Mouse (Mus musculus): ENCODE measurements around the gene Amotl1.

The Amotl1 gene

DNA sequence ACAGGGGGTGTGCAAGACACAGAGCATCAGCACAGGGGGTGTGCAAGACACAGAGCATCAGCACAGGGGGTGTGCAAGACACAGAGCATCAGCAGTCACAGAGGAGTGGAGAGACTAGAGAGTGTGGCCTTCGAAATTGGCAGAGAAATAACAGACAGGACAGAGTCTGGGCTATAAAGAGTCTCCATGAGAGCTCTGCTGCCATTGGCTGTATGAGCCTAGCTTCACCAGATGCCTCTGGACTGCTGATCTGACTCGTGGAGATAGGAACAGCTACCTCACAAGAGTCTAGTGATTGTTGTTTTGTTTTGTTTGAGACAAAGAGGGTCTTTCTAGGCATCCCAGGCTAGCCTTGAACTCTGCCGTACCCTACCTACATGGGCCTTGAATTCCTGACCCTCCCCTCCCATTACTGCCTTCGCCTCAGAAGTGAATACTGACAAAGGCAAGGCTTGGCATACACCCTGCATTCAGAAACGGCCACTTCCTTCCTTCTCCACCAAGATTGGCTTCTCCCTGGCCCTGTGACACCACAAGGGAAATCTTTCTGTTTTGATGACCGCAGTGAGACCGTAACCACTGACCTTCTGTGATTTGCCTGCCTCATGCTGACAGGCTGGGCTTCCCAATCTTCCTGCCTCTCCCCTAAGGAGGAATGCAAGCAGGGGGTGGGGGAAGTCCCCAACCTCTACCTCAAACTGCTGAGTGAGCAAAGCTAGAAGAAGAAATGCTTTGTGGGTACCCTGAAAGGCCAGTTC lies 3.4 kb downstream of the Amotl1 start:
- DNase-seq (ENCODE audit: low spot score), result no peak

GRCm38 (mm10) chr9:14636244-14636643 lies 8.6 kb downstream of the Amotl1 start:
- no peak for DNase-seq (ENCODE audit: low spot score)

DNA sequence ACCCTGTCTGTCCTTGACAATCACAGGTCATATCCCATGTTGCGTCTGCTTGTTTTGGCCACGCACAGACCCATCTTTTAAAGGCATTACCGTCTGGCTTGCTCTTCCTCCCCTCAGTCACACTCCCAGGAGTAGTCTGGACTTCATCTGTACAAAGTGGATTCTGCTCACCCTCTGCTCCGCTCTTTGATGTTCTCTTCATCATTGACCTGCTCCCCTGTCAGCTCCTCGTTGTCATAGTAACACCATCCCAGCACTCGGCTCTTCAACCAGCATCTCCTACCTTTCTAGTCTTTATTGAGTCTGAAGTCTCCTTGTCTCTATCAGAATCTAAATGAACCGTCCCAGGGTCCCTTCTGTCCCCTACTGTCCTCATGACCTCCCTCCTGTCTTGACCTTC lies 9.3 kb downstream of the Amotl1 start:
- no peak for DNase-seq (ENCODE audit: low spot score)

DNA sequence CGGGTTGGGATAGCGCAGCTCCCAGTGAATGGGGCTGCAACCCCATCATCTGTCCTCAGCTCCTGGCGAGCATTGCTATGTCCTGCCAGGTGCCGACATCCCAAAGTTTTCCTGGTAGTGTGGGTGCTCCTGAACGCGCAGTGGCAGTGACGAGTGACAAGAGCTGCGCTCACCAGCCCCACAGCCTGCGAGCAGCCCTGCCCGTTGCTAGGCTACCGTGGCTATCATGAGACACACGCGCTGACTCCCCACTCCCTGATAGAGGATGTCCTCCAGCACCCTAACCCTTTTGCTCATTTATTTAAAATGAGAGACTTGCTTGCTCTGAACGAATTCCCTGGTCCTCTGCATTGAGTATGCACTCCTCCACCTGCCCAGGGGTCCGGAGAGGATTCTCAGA lies 10.7 kb downstream of the Amotl1 start:
- DNase-seq (ENCODE audit: low spot score), result no peak

DNA sequence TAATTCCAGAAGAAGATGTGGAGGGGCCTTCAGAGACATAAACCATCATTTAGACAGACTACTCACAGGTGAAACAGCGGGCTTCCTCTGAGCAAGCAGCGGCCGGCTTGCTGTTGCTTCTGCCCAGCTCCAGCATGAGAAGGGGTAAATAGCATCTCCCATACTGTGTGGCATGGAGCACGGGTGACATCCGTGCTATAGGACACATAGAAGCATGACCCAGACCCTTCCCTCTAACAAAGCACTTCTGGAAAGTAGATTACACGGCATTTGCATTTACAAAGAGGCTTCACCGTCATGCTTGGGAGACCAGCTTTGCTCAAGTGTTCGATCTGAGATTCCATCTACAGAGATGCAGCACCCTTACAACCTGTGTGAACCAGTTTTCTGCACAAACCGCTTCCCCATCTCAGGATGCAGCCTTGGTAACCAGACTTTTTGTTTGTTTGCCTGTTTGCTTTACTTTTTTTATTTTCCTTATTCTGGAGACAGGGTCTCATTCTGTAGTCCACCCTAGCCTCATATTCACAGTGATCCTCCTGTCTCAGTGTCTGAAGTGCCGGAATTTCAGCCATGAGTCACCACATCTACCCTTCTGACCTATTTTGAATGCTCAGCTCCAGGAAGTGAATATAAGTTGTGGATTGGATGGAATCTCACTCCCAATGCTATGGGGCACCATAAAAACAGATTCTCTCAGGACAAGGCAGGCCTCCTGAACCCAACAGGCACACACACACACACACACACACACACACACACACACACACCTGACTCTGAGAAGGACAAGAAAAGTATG lies 12.3 kb downstream of the Amotl1 start:
- DNase-seq (ENCODE audit: low spot score), result no peak

GRCm38 (mm10) chr9:14631729-14632128 lies 13.1 kb downstream of the Amotl1 start:
- DNase-seq (ENCODE audit: low spot score), result no peak

- DNase-seq (ENCODE audit: low spot score), result no peak
These were observed 17.3 kb downstream of the Amotl1 start for GRCm38 (mm10) chr9:14627525-14627924.

DNA sequence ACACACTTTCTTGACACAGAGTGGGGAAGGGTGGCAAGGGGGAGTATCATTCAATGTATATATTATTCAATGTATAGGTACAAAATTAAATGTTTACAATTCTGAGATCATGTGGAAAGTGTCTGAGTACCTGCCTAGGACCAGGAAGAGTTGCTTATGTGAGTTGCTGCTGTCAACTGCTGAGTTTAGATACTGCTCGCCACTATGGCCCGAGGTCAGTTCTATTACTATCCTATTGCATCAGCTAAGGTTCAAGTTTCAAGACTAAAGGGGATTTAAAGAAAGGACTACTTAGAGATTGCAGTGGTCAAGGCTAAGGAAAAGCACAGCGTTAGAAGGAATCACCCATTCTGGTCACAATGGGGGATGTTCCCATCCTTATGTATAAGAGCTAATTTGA lies 18.9 kb downstream of the Amotl1 start:
- no peak for DNase-seq (ENCODE audit: low spot score)

GRCm38 (mm10) chr9:14625024-14625423 lies 19.8 kb downstream of the Amotl1 start:
- no peak for DNase-seq (ENCODE audit: low spot score)

DNA sequence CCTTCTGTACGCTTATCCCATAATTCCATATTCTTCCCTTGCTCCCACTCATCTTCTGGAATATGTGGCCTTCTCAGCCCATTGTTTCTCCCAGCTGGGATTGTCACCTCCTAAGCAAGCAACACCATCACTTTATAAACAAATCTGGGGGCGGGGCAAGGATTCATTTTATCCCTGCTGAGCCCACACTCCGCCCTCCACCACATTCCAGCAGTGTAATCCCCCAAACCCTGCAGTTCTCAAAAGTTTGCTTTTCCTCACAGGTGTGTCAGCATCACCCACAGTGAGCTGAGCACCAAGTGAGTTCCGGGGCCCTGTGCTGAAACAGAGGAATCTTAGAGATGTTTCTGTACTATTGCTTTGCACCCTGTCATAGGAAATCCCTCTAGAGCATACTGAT lies 20.9 kb downstream of the Amotl1 start:
- DNase-seq (ENCODE audit: low spot score), result no peak

DNA sequence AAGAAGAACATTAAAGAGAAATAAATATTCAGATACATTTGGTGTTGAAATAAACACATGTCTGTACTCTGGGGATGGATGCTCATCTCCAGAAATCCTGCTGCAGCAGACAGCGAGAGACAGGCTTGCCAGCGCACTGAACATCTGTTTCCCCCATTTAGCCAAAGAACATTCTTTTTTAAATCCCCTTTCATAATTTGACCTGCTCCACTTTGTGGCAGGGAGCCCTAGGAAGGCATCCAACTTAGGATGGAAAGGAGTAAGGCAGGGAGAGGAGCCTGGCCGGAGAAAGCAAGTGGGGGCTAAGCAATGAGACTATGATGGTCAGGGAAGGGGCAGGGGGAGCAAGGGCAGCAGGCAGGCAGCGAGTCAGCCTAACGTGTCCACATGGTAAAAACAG lies 21.6 kb downstream of the Amotl1 start:
- DNase-seq (ENCODE audit: low spot score), result no peak

DNA sequence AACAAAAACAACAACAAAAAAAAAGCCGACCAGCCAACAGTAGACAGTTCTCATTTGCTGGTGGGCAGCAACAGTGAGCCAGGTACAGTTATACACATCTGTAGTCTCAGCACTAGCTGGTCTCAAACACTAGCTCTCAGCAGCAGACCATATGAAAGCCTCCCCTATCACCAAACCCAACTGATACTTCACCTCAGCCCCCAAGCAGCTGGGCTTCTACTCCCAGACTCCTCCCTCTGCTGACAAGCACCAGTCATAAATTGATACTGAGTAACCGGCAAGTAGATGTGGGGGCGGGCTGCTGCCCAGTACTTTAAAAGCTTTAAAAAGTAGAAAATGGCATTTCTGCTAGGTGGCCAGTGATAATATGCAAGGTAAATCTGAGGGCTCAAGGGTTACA lies 22.0 kb downstream of the Amotl1 start:
- no peak for DNase-seq (ENCODE audit: low spot score)

DNA sequence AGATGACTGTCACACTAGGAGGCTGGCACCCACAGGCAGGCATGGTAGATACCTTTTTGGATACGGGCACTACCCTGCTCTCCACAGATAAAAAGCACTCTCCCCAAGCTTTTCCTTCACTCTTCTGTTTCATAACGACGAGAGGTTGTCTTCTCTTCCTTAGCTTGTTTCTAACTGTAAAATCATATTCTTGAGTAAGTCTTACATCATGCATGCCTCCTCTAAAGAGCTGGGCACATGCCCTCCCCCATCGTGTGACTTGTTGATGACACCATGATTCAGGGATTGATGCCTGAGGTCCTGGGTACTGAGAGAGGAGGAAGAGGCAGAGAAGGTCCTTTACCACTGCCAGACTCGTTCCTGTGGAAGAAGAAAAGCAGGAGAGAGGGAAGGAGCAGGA lies 24.7 kb downstream of the Amotl1 start:
- no peak for DNase-seq (ENCODE audit: low spot score)

DNA sequence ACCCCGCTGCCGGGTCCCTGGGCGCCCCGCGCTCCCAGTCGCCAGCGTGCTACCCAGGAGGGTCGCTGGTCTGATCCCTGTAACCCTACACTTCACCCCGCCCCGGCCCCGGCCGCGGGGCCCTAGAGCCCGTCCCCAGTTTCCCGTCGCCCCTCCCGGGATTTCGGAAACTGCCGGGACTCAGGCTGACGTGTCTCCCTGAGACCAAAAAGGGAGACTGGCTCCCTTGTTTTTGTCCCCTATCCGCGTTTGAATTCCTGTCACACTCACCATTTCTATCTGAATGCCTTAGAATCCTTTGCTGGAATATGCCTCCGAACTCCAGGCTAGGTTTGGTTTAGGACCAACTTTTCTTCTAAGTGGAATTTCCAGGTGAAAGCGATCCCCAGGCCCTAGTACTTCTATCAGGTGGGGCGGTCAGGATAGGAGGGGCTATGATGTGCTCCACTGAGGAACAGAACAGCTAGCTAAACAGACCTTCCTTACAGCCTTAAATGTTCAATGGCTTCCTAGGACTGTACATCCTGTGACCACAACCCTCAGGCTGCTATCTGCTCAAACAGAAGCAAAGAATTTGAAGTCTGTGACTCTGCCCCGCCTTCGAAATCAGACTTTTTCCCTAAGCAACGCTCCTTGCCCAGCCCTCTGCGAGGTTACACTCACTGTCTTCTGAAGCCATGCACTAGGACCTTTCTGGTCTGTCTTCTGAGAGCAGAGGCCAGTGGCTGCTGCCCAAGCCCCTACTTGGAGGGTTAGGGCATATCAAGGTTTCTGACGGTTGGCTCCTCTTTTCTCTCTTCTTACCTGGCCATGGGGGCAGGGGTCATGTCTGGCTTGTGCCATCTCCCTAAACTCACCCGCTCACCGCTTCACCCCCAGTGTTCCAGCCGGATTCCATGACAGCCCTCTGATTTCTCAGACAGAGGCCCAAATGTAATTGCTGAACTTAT lies 29.6 kb downstream of the Amotl1 start:
- DNase-seq (ENCODE audit: low spot score), result no peak

DNA sequence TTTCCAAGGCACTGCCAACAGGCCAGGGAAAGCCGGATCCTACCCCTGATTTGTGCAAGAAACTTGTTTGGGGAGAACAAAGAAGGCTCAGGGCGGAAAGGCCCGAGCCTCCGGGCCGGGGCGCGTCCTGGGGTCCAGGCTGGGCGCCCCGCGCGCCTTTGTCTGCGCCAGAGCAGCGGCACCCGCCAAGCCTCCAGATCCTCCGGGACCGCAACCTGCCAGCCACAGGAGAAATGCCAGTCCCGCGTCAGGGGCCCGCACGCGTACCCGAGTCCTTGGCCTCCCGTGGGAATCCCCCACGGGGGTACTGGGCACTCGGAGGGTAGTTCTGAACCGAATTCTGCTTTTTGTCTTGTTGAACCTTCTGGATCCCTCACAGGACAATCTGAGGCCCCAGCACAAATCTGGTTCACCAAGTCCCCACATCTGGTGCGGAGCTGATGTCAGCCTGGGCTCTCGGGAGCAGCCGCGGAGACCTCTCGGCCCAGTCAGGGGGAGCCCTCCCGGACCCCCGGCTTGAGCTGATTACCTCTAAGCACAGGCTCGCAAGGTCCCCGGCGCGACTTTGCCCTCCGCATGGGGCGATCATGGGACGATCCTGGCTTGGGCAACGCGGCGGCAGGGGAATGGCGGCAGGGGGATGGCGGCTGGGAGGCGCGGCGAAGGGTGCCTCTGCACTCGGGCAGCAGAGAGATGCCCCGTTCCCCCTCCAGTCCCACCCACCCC lies 30.5 kb downstream of the Amotl1 start:
- DNase-seq (ENCODE audit: low spot score), result peak; percentile 55

DNA sequence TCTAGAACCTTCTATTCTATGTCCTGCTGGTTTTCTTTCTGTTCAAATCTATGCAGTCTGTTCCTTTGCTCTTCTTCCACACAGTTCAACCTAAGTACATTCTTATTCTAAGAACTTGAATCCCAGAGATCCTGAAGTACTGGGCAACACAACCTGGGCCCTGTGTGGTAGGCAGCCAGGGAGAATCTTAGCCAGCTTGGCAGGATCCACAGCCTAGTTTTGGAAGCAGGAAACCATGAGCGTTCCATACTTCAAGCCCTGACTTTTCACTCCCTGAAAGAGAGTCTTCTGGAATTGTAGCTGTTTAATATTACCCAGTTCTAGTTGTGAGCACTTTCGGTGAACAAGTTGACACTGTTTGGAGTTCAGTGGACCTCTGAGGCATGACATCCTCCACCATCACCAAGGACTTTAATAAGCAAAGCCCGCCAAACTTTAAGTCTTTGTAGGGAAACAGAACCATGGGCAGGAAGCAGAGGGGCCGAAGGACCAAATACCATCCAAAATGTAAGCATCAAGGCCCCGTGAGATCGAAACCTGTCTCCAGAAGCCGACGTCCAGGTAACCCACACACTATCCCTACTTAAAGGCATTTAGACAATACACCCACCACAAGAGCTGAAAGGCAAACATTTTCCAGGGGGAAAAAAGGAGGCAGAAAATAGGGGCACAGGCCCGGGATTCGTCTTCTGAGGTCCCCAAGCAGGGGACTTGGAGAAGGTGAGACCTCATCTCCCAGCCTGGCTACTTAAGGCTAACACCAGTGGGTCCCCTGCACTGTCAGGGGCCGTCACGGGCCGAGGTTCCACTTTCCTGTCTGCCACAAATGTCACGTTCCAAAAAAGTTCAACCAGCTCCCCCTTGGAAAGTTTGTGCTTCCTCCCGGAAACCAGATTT lies 31.3 kb downstream of the Amotl1 start:
- no peak for DNase-seq (ENCODE audit: low spot score)

DNA sequence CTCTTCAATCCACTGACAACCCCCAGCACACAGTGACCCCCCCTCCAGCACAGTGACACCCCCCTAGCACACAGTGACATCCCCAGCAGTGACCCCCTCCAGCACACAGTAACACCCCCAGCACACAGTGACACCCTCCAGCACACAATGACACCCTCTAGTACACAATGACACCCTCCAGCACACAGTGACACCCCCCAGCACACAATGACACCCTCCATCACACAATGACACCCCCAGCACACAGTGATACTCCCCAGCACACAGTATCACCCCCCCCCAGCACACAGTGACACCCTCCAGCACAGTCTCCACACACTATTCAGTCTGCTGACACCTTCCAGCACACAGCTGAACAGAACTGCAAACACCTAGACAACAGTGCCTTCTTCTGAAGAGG lies 32.3 kb downstream of the Amotl1 start:
- no peak for DNase-seq (ENCODE audit: low spot score)

DNA sequence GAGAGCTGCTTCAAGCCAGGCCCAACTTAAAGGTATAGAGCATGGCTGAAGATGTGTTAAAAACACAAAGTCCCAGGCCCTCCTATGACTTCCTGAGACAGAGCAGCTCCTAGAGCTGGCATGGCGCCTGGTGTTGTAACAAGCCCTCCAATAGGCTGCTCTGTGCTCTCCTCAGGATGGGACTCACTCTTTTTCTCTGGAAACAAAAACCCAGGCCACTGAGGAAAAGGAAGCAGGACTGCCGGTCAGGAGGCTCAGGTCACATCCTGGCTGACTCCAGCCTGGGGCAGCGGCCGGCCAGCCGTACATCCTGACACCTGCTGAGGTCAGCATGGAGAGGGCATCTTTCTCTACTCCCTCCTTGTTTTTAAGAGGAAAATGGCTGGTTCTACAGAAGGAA lies 36.3 kb downstream of the Amotl1 start:
- DNase-seq (ENCODE audit: low spot score), result no peak

DNA sequence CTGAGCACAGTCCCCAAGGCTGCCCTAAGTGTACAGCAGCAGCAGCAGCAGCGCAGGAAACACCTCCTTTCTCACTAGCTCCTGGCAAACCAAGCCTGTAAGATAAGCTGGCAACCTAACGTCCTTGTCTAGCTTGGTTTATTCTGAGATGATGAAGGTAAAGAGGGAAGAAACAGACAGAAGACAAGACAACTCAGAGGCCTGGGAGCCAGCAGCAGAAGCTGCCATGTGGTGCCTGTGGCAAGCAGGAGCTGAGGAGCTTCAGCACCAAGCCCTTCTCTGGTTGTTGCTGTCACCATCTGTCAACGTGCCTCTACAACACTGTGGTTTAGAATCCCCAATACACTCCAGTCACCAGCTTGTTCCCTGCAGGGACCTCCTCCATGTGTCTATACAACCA lies 37.4 kb downstream of the Amotl1 start:
- no peak for DNase-seq (ENCODE audit: low spot score)

- no peak for DNase-seq (ENCODE audit: low spot score)
These were observed 38.9 kb downstream of the Amotl1 start for GRCm38 (mm10) chr9:14605992-14606391.

- no peak for DNase-seq (ENCODE audit: low spot score)
These were observed 40.5 kb downstream of the Amotl1 start for GRCm38 (mm10) chr9:14604363-14604762.
